Mouse (Mus musculus) gastrocnemius, postnatal 10 days (tissue): ENCODE results near the gene Copb2. TPM values are rescaled to one million over a fixed set of nuclear protein-coding genes. Genes with fewer than 3 reads are reported as not detected.
A peak's percentile ranks its signal among the peaks of the same experiment; 100 is the strongest.

ENCODE experiments used
- DNase-seq: peaks from one replicate; pipeline ENCODE4 v3.0.0; 2021; ENCODE audit warnings: mixed read lengths
- long read RNA-seq, 2 experiments: library from polyadenylated mRNA; stranded (forward); transcript quantifications; one replicate each; pipeline ENCODE4 v2.0.0; 2021
- total RNA-seq, 2 experiments: library from RNA; stranded (reverse); gene quantifications; 2 replicates each; pipeline ENCODE4 v1.2.3; 2021

The Copb2 gene
- total RNA-seq, result 10 to 100 TPM; 78.6 to 89.4 TPM
- long read RNA-seq, experiment 1, transcript Copb2-201 (22 exons, 3,050 nt), result major isoform, 116 of 132 reads
- long read RNA-seq, experiment 1, partial matches to known transcripts, result 10 of 132 reads
- long read RNA-seq, experiment 1, other reads (novel, unspliced or antisense), result 6 of 132 reads
- long read RNA-seq, experiment 2, transcript Copb2-201 (22 exons, 3,050 nt), result major isoform, 67 of 79 reads
- long read RNA-seq, experiment 2, partial matches to known transcripts, result 9 of 79 reads
- long read RNA-seq, experiment 2, other reads (novel, unspliced or antisense), result 3 of 79 reads

DNA sequence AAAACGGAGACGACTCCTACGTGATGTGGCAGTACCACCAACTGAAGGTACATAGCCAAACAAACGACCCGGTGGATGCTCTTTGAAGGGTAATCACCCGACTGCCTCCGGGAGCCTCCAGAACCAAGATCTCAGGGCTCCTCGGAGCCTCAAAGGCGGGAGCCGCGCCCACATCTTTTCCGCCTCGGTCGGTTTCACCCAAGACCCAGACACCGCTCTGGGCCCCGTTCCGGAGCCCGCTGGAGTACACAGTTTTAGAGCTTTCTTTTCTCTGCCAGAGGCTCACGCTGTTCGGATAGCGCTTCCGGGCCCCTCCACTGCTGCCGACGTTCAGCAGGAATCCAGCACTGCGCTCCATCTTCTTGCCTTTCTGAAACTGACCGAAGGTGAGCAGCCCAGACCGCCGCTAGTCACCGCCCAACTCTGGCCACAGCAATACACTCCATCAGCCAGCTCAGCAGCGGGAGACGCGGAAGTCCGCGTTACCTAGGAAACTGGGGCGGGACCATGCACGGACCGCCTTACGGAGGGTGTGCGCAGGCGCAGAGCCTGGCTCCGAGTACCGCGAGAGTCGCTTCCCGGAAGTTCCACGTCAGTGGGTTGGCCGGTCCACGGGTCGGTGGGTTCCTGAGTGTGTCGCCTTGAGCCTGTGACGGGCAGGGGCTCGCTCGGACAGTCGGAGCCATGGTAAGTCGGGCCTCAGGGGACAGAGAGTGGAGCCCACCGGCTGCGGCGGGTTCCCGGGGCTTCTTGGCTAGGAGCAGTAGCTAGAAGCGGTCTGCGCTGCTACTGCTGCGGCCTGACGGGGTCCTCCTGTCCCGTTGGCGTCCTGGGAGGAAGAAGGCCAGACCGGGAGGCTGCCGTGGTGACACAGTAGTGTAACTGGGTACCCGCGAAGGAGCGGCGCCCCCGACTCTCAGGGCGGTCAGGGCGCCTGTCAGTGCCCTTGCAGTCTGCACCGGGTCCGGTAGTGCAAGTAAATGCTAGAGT is at the start of gene Copb2:
Gene Copb2 (plus strand): TSS at position 585 of the 990 bp plus-strand sequence.
- peak; percentile 99 for DNase-seq

DNA sequence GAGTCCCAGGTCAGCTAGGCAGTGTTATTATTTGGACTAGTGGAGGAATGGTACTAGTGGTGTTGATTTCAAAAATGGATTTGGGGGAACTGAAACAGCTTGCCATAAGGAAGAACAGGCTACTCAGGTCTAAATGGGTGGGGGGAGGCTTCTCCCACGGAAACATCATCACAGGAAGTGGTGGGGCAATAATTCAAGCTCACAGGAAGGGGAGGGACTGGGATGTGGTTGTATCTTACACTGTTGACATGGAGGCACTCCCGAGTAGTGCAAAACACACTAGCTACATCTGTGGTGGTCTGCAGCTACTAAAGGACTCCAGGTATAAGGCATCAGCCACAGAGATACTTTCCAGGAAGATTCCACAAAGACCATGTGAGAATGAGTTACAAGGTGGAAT is 39.6 kb upstream of the Copb2 start:
- DNase-seq, result no peak

DNA sequence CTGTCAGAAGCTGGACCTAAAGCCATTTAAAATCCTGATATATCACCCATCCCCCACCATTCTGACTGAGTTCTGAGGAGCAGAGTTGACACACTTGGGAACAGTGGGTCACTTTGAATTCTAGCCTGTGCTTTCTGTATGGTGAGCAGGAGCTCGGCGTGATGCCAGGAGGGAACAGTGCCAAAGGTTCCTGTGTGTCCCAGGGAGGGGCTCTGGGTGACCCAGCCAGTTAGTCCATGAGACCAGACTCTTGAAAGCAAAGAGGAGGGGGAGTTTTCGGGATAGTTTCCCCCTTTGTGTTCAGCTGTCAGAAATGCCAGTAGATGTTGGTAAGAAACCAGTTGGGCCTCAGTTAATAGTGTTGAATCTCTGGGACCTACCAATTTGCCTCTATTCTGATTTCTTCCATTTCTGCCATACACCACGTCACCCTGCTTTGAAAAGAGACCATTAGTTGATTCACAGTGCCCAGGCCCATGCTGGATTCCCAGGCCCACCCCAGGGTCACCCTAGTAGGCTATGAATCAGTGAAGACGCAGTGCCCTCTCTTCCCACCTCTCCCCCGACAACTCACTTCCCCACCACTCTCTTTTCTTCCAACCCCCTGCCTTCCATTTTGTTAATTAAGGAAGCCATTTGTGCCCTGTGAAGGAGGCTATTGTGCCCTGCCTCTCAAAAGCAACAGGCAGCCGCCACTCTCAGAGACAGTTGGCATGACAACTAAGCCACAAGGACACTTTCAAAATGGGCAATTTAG is 38.6 kb upstream of the Copb2 start:
- no peak for DNase-seq

DNA sequence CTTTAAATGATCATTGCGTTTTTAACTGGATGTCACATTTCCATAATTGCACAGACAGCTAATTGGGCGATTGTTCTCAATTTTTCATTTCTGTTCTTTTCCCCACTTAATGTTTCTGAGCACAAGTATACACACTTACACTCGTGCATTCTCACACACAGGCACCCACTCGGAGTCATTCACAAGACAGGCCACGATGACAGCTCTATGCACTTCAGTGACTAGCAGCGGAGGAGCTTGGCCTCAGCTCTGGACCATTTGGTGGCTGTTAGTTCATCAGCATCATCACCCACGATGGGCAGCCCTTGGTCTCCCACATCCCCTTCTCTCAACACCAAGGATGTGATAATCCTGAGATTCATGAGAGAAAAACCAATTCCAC is 38.0 kb upstream of the Copb2 start:
- no peak for DNase-seq

DNA sequence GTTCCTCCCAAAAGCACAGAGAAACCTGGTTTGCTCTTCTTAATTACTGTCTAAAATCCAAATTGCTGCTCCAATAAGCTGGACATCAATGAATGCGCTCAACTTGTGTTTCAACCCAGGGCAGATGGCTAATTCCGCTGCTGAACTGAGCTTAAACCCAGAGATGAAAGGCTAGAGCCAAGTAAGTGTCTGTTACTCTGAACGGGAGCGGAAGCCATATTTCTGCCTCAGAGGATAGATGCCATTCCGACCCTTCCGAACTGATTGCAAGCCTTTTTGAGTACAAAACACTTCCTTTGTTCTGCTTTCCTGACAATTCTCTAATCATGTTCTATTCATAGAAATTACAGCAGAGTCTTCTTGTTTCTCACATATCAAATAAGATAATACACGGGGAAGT is 36.3 kb upstream of the Copb2 start:
- DNase-seq, result no peak

DNA sequence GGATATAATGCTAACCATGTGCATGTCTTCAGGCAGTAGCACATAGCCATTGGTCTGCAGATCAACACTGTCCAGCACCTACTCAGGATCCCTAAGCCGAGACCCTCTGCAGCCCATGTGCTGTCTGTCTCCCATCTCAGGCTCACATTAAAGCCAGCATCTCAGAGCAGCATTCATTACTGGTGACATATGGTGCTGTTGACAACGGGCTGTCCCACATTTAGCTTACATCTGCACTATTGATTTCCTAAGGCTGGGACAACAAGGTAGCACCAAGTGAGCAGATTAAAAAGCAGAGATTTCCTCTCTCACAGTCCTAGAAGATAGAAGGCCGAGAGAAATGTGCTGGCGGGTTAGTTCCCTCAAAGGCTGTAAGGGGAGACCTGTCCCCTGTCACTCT is 33.7 kb upstream of the Copb2 start:
- DNase-seq, result no peak

DNA sequence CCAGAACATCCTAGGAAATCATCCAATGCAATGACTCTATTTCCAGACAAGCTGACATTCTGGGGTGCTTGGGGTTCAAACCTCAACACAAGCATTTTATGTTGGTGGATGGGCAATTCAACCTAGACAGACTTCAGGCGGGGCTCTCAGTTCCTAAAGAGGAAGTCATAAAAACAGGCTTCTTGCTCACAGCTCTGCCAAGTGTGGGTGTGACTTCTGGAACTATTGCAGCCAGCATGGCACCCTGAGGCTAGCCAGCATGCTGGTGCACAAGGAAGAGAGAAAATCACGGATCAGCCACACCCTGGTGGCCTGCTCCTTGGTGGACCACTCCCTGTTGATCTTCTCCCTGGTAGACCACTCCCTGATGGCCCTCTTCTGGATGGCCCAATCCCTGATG is 32.5 kb upstream of the Copb2 start:
- no peak for DNase-seq

DNA sequence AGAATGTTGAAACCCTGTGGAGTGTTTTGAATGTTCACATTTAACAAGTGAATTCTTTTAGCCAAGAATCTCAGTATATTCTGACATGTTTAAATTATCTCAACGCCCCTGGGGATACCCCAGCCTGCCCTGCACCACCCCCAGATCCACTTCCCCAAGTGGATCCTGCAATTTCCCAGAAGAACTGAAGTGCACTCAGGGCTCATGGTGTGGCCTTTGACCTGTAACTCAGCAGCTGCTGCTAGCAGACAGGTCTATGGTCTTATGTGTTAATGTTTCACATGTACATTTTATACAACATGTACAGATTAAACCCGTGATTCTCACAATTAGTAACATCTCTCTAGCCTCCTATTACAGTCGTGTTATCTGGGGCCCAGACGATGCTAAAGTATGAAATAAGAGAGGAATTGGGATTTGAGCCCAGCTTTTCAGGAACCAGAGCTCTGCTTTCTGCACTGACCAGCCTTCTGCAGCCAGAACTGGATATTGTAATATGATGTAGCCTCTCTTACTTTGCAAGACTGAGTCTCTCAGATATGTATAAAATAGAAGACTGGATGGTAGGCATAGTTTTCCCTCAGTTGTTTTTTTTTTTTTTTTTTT is 28.7 kb upstream of the Copb2 start:
- DNase-seq, result no peak

DNA sequence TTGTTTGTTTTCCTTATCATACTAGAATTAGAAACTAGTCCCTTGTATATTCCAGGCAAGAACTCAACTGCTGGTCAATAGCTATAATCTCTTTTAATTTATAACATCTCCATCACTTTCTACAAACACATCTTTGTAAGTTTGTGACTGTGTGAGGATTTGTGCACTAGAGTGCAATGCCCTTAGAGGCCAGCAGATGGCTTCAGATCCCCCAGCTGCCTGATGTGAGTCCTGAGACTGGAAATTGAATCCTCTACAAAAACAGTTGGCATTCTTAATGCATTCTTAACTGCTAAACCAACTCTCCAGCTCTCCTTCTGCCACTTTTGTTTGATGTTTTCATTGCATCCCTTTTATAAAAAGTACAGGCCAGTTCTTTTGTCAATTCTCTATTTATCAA is 27.8 kb upstream of the Copb2 start:
- no peak for DNase-seq

DNA sequence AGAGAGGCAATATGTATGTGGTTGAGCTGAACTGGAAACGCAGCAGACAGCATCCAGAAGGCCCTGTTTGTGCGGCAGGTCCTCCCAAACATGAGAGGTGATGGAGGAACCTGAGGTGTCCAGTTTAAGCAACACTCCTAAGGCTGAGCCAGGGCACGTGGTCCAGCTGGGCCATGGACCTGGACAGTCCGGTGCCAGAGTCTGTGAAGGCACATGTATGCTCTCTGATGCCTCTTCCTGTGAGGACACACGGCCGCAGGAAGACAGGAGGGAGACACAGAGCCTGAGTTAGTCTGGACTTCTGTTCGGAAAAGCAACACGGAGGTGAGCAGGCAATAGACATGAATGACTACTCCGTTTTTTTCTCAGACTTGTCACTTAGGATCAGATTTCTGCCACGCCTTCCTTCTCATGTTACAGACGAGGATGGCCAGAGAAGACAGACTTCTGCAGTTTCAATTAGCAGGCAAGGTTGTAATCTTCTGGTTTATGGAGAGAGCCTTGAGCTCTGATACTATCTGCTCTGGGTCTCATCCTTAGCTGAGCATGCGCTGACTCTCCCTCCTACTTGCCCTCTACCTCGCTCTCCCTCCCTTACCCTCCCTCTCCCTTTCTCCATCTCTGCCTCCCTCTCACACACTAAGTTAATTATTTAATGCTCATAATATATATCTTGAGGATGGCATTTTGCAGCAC is 25.4 kb upstream of the Copb2 start:
- DNase-seq, result no peak

DNA sequence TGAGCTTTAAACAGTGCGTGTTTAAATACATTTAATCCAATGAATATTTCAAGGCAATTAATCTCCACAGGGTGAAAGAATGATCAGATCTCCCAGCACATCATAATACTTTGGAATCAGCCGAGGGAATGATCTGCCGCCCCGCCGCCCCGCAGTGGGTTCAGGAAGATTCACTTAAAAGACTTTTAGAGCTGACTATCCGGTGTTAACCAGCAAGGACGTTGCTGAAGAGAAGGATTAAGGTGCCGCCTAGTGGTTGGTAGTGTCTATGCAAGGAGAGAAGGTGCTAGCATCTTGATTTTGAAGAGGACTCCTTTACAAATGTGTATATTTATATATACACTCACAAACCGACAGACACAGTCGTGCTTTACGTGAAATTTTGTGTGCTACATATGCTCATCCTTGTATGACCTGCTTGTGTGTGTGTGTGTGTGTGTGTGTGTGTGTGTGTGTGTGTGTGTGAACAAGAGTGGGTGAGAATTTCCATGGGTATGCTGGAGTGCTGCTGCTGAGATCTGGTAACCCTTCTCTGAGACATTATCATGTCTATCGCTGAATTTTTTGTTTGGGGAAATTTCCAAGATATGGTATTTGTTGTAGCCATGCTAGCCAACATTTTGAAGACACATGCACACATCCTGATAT is 24.7 kb upstream of the Copb2 start:
- DNase-seq, result peak; percentile 44

DNA sequence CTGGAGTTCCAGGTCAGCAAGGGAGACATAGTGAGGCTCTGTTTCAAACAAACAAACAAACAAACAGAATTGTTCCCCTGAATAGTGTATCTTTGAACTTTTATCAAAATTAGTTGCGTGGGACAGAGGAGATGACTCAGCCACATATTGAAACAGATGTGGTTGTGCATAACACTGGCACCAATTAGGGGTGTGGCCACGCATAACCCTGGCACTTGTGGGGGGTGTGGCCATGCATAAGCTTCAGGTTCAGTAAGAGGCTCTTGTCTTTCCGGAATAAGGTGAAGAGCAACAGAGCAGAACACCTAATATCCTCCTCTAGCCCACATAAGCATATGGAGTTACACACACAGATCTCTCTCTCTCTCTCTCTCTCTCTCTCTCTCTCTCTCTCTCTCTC is 19.5 kb upstream of the Copb2 start:
- no peak for DNase-seq

DNA sequence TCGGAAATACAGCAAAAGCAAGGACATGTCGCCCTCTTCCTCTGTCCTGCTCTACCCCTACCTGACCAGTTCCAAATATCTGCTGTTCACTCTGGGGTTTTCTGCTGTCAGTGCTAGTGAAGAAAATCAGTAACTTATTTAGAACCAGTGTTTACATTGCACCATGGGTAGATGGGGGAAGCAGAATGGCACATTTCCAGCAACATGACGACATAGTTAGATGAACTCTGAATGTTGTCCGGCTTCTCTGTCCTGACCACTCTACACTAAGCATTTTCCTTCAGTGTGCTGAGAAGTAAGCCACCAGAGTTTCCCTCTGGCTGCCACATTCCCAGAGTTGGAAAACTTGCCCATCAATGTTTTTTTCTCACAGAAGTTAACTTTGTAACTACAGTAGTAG is 20.3 kb downstream of the Copb2 start:
- no peak for DNase-seq

DNA sequence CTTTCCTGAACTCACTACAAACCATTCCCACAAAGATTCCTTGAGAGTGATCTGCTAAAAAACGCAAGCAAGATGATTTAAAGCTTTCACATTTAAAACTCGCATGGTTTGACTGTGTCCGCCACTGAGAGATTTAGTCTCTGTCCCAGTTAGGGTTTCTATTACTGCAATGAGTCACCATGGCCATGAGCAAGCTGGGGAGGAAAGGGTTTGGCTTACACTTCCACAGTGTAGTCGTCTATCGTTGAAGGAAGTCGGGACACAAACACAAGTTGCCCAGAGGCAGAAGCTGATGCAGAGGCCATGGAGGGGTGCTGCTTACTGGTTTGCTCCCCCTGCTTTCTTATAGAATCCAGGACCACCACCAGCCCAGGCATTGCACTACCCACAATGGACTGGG is 36.6 kb downstream of the Copb2 start:
- no peak for DNase-seq

DNA sequence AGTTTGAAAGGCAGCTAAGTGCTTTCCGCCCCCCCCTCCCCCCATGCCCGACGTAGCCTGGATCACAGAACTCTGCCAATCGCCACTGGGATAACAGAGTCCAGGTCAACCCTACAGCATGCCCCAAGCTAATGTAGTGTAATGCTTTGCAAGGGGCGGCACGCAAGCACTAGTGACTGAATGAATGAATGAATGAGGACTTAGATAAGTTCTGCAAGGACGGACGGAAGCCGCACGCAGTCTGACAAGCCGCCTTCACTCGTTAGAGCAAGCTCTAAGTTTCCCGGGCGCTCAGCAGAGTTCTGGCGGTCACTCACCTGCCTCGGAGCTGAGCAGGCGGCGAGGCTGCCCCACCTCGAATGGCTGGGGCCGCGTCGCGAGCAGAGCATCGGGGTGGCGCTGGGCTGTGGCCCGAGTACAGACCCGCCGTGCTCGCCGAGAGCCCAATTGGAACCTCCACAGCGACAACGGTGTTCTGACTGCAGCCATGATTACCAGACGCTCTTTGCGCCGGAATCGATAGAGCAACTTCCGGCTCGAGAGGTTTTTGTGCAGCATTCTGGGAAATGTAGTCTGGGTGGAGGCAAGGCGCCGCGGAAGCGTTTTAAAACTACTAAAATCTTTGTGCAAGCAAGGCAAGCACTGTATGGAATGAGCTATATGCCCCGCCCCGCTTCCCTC is 37.8 kb downstream of the Copb2 start, which contains the start of gene Mrps22:
Gene Mrps22 (minus strand): TSS at position 505 of the 681 bp plus-strand sequence.
- DNase-seq, result peak; percentile 62

DNA sequence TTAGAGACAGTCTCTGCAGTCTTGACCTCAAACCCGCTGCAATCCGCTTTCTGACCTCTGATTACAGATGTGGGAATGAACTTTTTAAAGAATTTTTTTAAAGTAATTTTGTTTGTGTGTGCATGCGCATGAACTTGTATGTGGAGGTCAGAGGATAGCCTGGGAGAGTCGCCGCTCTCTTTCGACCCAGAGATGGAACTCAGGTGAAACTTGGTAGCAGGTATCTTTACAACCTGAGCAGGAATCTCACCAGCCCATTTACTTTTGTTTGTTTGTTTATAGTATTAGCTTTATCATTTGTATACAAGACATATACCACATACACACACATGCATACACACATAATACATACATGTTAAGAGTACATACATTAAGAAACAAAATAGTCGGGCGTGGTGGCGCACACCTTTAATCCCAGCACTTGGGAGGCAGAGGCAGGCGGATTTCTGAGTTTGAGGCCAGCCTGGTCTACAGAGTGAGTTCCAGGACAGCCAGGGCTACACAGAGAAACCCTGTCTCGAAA is 38.4 kb downstream of the Copb2 start:
- DNase-seq, result no peak

DNA sequence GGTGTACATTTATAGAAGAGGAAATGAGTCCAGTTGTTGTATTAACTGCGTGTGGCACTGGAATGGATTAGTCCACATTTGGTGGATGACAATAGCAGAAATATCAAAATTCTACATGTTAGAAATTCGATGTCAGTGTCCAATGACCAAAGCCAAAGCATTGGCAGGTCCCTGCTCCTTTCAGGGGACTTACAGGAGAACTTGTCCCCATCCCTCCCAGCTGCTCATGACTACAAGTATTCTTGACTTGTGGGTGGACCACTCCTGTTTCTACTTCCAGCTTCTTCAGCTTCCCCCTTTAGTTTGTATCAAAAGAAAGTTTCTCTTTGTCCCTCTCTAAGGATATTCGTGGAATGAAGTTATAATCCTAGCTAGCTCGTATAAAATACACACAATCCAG is 41.4 kb downstream of the Copb2 start:
- no peak for DNase-seq

DNA sequence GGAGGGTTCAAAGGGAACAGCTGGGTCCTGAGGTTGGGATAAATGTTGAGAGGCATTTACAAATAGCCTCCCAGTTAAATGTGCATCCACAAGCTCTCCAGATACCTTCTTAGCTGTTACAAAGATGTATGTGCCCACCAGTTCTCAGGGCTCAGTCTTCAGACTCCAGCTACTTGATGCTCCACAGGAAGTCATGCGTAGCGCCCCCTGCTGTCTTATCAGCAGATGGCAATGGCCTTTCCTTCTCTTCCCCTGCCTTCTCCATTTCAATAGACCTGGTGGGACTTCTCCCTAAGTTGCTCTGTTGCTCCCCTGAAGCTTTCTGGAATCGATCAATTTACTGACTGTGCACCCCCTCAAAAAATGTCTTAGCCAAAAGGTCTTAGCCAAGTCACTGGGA is 65.0 kb downstream of the Copb2 start:
- no peak for DNase-seq

DNA sequence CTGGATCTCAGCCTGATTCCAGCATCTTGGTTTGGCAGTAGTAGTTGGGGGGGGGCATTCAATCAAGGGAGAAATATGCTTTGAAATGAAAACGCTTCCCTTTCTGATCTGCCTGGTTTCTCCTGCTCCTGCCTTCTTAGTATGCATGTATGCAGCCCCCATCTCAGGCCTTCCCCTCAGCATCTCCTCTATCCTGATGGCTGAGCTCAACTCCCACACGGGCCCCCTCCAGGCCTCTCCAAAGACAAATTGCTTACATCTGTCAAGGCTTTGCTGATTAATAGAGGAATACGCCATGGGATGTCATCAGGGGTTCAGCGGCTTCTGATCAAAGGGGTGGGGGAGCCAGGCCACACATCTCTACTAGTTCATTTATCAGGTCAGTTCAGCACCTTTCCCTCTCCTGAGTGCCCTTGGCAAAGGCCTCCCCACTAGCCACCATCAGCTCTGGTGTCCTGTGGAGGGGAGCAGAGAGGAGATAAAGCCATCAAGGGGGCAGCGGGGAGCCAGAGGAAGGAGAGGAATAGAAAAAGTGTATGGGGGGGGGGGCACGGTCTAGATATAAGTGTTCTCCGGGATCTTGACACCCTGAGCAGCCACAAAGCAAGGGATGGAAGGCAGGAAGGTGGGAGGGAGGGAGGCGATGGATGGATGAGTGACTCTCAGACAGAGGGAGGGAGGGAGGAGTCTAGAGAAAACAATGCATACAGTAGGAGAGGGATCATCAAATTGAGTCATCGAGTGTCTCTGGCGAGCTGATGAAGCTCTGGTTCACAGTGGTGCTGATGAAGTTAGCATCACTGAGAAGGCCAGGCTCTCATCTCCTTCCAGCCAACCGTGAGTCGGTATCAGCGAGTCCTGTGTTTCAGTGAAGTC is 70.0 kb downstream of the Copb2 start:
- DNase-seq, result no peak
